Comparison of ENCODE assay signal across 30 mouse cellular contexts in the genomic region with DNA sequence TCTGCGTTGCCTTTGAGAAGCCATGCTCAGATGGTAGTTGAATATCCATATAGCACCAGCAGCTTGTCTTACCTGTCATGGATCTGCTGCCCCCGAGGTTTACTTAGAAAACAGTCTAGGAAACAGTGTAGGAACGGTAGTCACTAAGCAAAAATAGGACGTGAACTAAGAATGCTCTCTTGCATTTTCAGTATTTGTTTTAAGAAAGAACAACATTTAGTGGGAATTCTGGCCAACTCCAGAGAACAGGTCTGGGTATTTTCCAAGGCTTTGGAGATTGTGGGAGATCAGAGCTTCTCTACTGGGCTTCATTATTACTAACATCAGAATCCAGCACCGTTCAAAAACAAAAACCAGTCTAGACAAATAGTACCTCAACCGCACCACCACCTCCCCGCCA. TPM values are rescaled to one million over a fixed set of nuclear protein-coding genes. Genes with fewer than 3 reads are reported as not detected.
"Had no signal": no experiment of that assay in that cellular context is flagged by ENCODE, and none has a peak within 500 bp of the region (broad histone marks: within the 10 kb centered on the region; RNA-seq: fewer than 3 reads in every experiment).

No protein-coding gene starts in this region.

- H3K9ac ChIP-seq: embryonic facial prominence, embryonic 12.5 days; embryonic facial prominence, embryonic 13.5 days; embryonic facial prominence, embryonic 15.5 days; forebrain, embryonic 12.5 days; forebrain, embryonic 13.5 days; forebrain, embryonic 15.5 days; forebrain, postnatal 0 days had no signal

- ATAC-seq: forebrain, embryonic 13.5 days; forebrain, embryonic 14.5 days; forebrain, embryonic 15.5 days; forebrain, embryonic 16.5 days; forebrain, postnatal 0 days had no signal

- H3K9me3 ChIP-seq: embryonic facial prominence, embryonic 12.5 days; embryonic facial prominence, embryonic 13.5 days; embryonic facial prominence, embryonic 15.5 days; forebrain, embryonic 10.5 days had no signal

- H3K4me3 ChIP-seq: embryonic facial prominence, embryonic 10.5 days; embryonic facial prominence, embryonic 12.5 days; embryonic facial prominence, embryonic 13.5 days; embryonic facial prominence, embryonic 15.5 days; erythroblast, embryonic 14.5 days; forebrain, embryonic 10.5 days; forebrain, embryonic 12.5 days; forebrain, embryonic 13.5 days; forebrain, embryonic 15.5 days; gastrocnemius, adult 2 months; heart, adult 2 months had no signal

- H3K27ac ChIP-seq: embryonic facial prominence, embryonic 10.5 days; embryonic facial prominence, embryonic 12.5 days; embryonic facial prominence, embryonic 13.5 days; embryonic facial prominence, embryonic 15.5 days; forebrain, embryonic 10.5 days; forebrain, embryonic 12.5 days; forebrain, embryonic 13.5 days; forebrain, embryonic 15.5 days; gastrocnemius, adult 2 months; heart, adult 2 months had no signal

- H3K4me1 ChIP-seq: embryonic facial prominence, embryonic 10.5 days; embryonic facial prominence, embryonic 12.5 days; embryonic facial prominence, embryonic 13.5 days; embryonic facial prominence, embryonic 15.5 days; forebrain, embryonic 10.5 days; forebrain, embryonic 12.5 days; forebrain, embryonic 13.5 days; forebrain, embryonic 15.5 days had no signal

- H3K27me3 ChIP-seq: embryonic facial prominence, embryonic 12.5 days; embryonic facial prominence, embryonic 13.5 days; embryonic facial prominence, embryonic 15.5 days; forebrain, embryonic 12.5 days; forebrain, embryonic 13.5 days; forebrain, embryonic 15.5 days had no signal

- H3K4me2 ChIP-seq: embryonic facial prominence, embryonic 12.5 days; embryonic facial prominence, embryonic 13.5 days; embryonic facial prominence, embryonic 15.5 days; forebrain, embryonic 12.5 days; forebrain, embryonic 13.5 days; forebrain, embryonic 15.5 days had no signal

- H3K36me3 ChIP-seq: embryonic facial prominence, embryonic 10.5 days; embryonic facial prominence, embryonic 12.5 days; embryonic facial prominence, embryonic 13.5 days; embryonic facial prominence, embryonic 15.5 days; forebrain, embryonic 10.5 days; forebrain, embryonic 12.5 days; forebrain, embryonic 15.5 days had no signal

- DNase-seq: cerebellum, adult 2 months; cerebellum, adult 8-10 months; cerebellum, adult 9-10 months; cerebellum, adult 9-11 months; cerebellum, postnatal 10 days; cerebellum, postnatal 14 days; cerebellum, postnatal 25 days; cerebellum, postnatal 36 days; embryo, embryonic 11 days; forebrain, postnatal 0 days; gastrocnemius, adult 2 months; gastrocnemius, postnatal 10 days; gastrocnemius, postnatal 14 days; gastrocnemius, postnatal 25 days; gastrocnemius, postnatal 36 days; heart, adult 18-20 months; heart, adult 2 months had no signal

RNA-seq across cellular contexts. Expression of a gene that starts 17.7 kb away (rescaled TPM):
- total RNA-seq: common myeloid progenitor, adult 5-6 weeks; granulocyte monocyte progenitor cell, adult 5-6 weeks had no signal
- polyA plus RNA-seq: erythroblast, embryonic 14.5 days had no signal
